Mouse (Mus musculus) embryonic facial prominence, embryonic 12.5 days (tissue): ENCODE data around the gene Rfxank. TPM values are rescaled to one million over a fixed set of nuclear protein-coding genes. Genes with fewer than 3 reads are reported as not detected.

Source experiments
- ATAC-seq: fragments of 200-750 bp; cut with Nextera tagmentation; 2 replicates; pipeline ENCODE4 v1.8.0; 2017; ENCODE audit not compliant: insufficient number of reproducible peaks, insufficient read depth, low FRiP score, low TSS enrichment
- H3K27ac ChIP-seq: fragments of 300-500 bp; sonication (generic); 2 replicates; pipeline ENCODE4 v1.5.1; 2016; ENCODE audit warnings: mild to moderate bottlenecking
- H3K27me3 ChIP-seq: fragments of 300-500 bp; sonication (generic); 2 replicates; pipeline ENCODE4 v1.6.1; 2016; ENCODE audit warnings: mild to moderate bottlenecking, moderate library complexity
- H3K36me3 ChIP-seq: fragments of 300-500 bp; sonication (generic); 2 replicates; pipeline ENCODE4 v1.6.1; 2016; ENCODE audit warnings: mild to moderate bottlenecking
- H3K4me1 ChIP-seq: fragments of 300-500 bp; sonication (generic); 2 replicates; pipeline ENCODE4 v1.6.1; 2016
- H3K4me2 ChIP-seq: fragments of 300-500 bp; sonication (generic); replicated peaks from 2 replicates; pipeline ENCODE4 v1.6.1; 2016; ENCODE audit warnings: mild to moderate bottlenecking, moderate library complexity
- H3K4me3 ChIP-seq: fragments of 300-500 bp; sonication (generic); 2 replicates; pipeline ENCODE4 v1.5.1; 2016; ENCODE audit warnings: mild to moderate bottlenecking
- H3K9ac ChIP-seq: fragments of 300-500 bp; sonication (generic); 2 replicates; pipeline ENCODE4 v1.6.1; 2016; ENCODE audit warnings: mild to moderate bottlenecking, moderate library complexity
- H3K9me3 ChIP-seq: fragments of 300-500 bp; sonication (generic); 2 replicates; pipeline ENCODE4 v1.6.1; 2016; ENCODE audit warnings: mild to moderate bottlenecking, moderate library complexity
- WGBS: fragments of 180-500 bp; shearing (Covaris S2); methylation state at CpG from one replicate; pipeline ENCODE4 v1.1.7; 2016; 5-methylcytosine and 5-hydroxymethylcytosine counted together
- polyA plus RNA-seq: library from polyadenylated mRNA; unstranded; fragments of >200 nt; fragmentation: Nextera tagmentation; extraction: Ambion mirVana; gene quantifications from 2 replicates; pipeline ENCODE4 v1.2.1, GENCODE M21; 2016

The Rfxank gene
- polyA plus RNA-seq, 1 experiment from 2014 or later: 25.8 TPM

DNA sequence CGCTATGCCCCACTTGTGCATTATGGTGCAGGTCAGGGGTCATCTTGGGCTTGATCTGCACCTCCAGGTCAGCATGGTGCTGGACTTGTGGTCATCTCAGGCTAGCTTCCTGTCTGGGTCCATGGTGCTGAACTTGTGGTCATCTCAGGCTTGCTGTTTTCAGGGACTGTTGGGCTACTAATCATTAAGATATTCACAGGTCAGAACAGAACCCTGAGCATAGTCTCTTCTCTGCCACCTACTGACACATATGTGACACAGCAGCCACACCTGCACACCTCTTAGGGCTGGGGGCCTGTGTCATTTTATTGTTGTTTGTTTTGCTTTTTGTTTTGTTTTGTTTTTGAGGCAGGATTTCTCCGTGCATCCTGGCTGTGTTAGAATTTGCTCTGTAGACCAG is 16.1 kb downstream of the Rfxank start:
- H3K27ac ChIP-seq: no peak overlapping the region
- WGBS: 58% methylated on average over 2 of the region's 2 CpGs
- peaks cover 3% of the 10 kb centered on the region; the same call in 1 of the 2 replicates for H3K4me1 ChIP-seq
- no peak overlapping the region for H3K4me3 ChIP-seq
- no peak overlapping the region for H3K9ac ChIP-seq
- H3K9me3 ChIP-seq: no peaks in the 10 kb centered on the region
- peaks cover 32% of the 10 kb centered on the region for H3K27me3 ChIP-seq
- ATAC-seq: no peak
- no peaks in the 10 kb centered on the region for H3K36me3 ChIP-seq
- no peak overlapping the region for H3K4me2 ChIP-seq

DNA sequence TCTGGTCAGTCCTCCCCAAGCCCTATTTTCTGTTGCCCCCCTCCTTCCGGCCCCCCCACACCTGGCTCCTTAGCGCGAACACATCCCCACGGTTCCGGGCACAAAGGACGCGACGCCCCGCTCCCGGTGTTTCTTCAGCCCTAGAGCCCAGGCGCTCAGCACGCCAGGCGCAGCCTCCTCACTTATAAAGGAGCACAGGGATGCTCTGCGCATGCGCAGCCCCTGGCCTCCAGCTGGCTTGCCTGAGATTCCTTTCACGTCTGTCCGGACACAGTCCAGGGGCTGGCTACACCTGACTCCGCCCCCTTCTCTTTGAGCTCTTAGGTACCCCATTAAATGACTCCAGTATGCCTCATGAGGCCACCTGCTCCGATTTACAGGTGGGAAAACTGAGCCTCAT is 18.3 kb downstream of the Rfxank start, which contains the start of gene Ncan:
TSS of gene Ncan (minus strand) at position 207 of the 400 bp plus-strand sequence.
- no peak within 1 kb of the TSS for H3K27ac ChIP-seq
- H3K4me2 ChIP-seq: peak within 1 kb of the TSS; percentile 49
- peak; percentile 68; the same call in 1 of the 2 replicates for ATAC-seq
- H3K36me3 ChIP-seq: no peaks in the 10 kb centered on the region
- peaks cover 54% of the 10 kb centered on the region for H3K27me3 ChIP-seq
- no peaks in the 10 kb centered on the region for H3K9me3 ChIP-seq
- peak within 1 kb of the TSS; percentile 40 for H3K9ac ChIP-seq
- WGBS: 2% methylated on average over 19 of the region's 19 CpGs
- H3K4me3 ChIP-seq: peak within 1 kb of the TSS; percentile 25
- peaks cover 3% of the 10 kb centered on the region; the same call in 1 of the 2 replicates for H3K4me1 ChIP-seq

DNA sequence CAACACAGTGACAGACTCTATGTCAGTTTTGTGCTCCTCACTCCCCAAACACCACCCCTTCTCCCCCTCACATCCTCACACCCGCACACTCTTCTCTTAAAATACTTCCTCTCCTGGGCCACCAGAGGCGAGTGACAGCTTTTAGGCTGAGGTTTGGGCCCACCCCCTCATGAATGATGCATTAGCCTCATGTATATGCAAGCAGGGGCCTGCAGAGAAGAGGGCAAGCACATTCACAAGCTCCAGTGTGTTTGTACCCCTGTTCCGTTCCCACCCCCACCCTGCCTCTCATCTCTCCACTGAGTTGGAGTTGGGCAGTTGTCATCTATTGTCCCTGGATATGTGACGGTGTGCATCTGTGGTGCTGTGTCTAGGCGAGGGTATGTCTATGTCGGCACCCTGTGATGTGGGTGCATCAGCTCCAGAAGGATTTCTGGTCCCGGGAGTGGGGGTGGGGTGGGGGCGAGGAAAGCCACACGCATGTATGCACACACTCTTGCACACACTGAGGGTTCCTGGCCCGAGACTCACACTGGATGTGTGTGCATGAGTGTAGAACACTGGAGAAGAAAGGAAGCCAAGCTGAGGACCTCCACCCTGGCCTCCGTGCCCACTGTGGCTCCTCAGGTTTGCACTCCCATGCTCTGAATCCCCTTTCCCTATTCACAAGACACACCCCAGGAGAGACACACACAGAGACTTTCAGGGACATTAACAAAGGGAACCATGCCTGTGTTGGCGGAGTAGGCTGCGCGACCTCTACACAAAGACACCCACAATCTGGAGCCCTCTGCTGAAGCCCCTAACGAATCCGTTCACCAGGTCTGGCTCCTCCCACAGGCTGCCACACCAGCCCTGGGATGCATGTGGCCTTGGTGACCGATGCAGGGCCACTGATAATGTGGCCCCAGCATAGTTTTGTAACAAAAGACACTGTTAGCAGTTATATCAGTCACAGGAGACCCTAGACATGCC is 19.9 kb downstream of the Rfxank start:
- WGBS: 10% methylated on average over 17 of the region's 17 CpGs
- Histone ChIP-seq H3K27me3 (peaks cover 69% of the 10 kb centered on the region), H3K36me3 (no peaks in the 10 kb centered on the region), H3K4me2 (peak overlapping the region; percentile 49; the same call in 1 of the 2 replicates), H3K4me3 (peak overlapping the region; percentile 9; the same call in 1 of the 2 replicates), H3K9me3 (no peaks in the 10 kb centered on the region), H3K4me1 (peaks cover 3% of the 10 kb centered on the region; the same call in 1 of the 2 replicates), H3K27ac (0 out of 2 replicates have a peak overlapping the region, but pooled peaks have one; percentile 11), H3K9ac (no peak overlapping the region)
- no peak for ATAC-seq

DNA sequence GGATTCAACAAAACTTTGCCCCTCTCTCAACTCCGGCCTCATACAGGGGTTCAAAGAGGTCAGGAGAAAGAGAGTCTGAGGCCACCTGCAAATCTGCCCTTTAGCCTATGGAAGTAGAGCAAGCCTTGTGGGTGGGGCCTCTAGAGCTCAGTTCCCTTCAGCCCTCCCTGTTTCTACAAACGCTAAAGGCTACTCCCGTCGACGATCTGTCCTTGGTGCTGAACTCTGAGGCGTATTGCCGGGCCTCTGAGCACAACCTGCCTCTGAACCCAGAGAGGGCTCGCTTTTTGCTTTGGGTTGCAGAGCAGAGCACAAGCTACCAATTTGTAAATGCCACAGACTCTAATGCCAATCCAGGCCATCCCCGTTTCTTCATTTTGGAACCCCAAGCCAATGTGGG is 21.3 kb downstream of the Rfxank start:
- H3K4me2 ChIP-seq: no peak overlapping the region
- H3K9ac ChIP-seq: no peak overlapping the region
- no peak overlapping the region for H3K27ac ChIP-seq
- WGBS: 5% methylated on average over 9 of the region's 9 CpGs
- no peak for ATAC-seq
- no peaks in the 10 kb centered on the region for H3K36me3 ChIP-seq
- H3K27me3 ChIP-seq: peaks cover 83% of the 10 kb centered on the region
- no peak overlapping the region for H3K4me3 ChIP-seq
- no peaks in the 10 kb centered on the region for H3K9me3 ChIP-seq
- peaks cover 3% of the 10 kb centered on the region; the same call in 1 of the 2 replicates for H3K4me1 ChIP-seq

DNA sequence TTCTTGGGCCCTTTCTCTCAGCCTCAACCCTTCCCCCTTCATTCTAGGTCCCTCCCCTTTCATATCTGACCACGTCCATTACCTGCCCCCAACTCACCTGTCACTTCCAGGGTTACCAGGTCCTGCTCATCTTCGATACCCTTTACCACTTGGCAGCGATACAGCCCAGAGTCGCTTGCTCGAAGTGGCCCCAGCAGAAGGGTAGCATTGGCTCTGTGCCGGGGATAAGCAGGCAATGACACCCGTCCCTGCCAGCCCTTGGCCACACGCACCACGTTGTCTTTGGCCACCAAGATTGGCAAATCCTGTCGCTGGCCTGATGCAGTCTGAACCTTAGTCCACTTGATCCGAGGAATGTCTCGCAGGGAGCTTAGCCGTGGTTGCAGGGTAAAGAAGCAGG is 24.1 kb downstream of the Rfxank start:
- Histone ChIP-seq H3K36me3 (no peaks in the 10 kb centered on the region), H3K4me1 (peaks cover 6% of the 10 kb centered on the region; the same call in 1 of the 2 replicates), H3K4me2 (no peak overlapping the region), H3K9ac (no peak overlapping the region), H3K27ac (no peak overlapping the region), H3K27me3 (peaks cover 99% of the 10 kb centered on the region), H3K4me3 (no peak overlapping the region), H3K9me3 (no peaks in the 10 kb centered on the region)
- ATAC-seq: no peak
- 69% methylated on average over 13 of the region's 13 CpGs for WGBS

DNA sequence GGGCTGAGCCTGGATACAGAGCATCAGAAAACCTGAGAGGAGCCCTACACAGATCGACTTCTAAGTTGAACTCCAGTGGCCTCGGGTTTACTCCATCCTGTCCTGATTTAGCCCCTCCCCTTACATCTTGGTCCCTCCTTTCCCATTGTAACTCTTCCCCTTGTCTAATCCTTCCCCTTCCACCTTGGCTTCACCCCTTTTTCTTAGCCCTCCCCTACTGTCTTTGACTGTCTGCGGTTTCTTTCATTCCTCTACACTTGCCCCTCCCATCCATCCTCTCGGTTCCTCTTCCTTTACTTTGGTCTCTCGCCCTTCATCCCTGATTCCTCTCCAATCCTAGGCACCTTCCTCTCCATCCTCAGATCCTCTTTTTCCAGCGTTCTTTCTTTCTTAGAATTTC is 24.5 kb downstream of the Rfxank start:
- Histone ChIP-seq H3K9me3 (no peaks in the 10 kb centered on the region), H3K36me3 (no peaks in the 10 kb centered on the region), H3K9ac (no peak overlapping the region), H3K27ac (no peak overlapping the region), H3K4me1 (peaks cover 6% of the 10 kb centered on the region; the same call in 1 of the 2 replicates), H3K4me2 (no peak overlapping the region), H3K4me3 (no peak overlapping the region), H3K27me3 (peaks cover 99% of the 10 kb centered on the region)
- WGBS: 20% methylated on average over 6 of the region's 6 CpGs
- no peak for ATAC-seq

DNA sequence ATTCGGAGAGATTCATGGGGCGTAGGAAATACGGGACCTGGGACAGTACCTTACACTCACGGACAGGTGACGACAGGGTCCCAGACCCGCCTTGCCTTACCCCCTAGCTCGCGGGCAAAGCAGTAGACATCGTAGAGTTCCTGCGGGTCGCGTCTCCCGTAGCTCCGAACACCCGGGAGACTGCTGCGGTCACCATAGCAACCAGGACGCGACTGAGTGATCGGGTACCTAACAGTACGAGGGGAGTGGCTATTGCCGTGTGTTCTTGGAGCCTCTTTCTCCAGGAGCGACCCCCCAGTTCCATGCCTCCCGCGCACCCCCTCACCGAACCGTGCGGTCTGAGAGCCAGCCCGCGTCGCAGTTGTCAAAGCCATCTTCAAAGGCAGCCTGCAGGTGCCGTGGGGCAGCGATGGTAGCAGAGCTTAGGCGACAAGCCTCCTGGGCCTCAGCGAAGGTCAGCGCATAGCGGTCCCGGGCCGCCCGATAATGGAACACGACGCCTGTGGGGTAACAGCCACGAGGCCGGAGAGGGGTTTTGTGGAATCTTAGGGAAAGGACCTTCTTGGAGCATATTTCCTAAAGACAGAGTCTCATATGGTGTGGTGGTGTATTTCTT is 26.4 kb downstream of the Rfxank start:
- H3K9ac ChIP-seq: no peak overlapping the region
- WGBS: 7% methylated on average over 43 of the region's 43 CpGs
- no peaks in the 10 kb centered on the region for H3K36me3 ChIP-seq
- no peak overlapping the region for H3K4me3 ChIP-seq
- peaks cover 92% of the 10 kb centered on the region for H3K27me3 ChIP-seq
- ATAC-seq: no peak
- H3K4me2 ChIP-seq: no peak overlapping the region
- H3K4me1 ChIP-seq: peaks cover 6% of the 10 kb centered on the region; the same call in 1 of the 2 replicates
- 0 out of 2 replicates have a peak, but pooled peaks cover 3% of the 10 kb centered on the region for H3K9me3 ChIP-seq
- H3K27ac ChIP-seq: no peak overlapping the region

DNA sequence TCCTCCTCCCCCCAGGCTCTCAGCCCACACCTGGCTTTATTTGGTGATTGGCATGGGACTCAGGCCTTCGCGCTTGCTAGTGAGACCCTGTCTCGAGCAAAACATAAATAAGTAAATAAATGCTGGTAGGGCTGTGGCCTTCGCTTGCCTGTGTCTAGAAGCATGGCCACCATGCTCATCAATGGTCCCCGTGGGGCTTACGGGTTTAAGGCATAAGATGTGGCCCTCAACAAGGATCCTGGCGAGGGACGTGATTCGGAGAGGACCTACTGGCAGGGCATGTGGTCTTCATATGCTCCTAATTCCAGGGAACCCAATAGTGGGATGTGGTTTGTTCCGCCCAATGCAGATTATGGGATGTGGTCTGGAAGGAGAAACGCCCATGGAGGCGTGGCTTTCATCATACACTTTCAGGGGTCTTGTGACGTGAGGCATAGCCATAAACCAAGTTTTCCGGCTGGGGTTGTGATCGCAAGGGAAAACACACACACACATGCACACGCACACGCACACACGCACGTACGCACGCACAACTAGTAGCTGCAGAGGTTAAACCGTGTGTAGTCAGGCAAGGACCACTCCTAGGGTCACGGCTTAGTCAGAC is 27.7 kb downstream of the Rfxank start:
- no peak for ATAC-seq

DNA sequence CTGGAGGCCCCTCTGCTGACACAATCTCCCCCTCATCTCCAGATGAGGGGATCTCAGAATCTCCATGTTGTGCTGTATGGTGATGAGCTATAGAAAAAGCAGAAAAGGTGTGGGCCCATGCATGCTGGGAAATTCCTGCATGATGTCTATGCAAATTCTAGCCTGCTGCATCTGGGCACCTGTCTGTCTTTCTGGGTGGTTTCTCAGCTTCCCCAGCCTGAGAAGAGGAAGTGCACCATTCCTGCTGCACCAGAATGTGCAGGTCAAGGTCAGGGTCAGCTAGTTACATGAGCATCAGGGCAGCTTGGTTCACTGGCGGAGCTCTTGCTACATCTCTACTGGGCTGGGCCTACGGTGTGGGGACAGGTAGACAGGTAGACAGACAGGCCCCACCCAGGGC is 28.5 kb downstream of the Rfxank start:
- peaks cover 75% of the 10 kb centered on the region for H3K27me3 ChIP-seq
- 80% methylated on average over 2 of the region's 2 CpGs for WGBS
- ATAC-seq: no peak

More for the DNA sequence above, 27.7 kb downstream of the Rfxank start:
- no peaks in the 10 kb centered on the region for H3K36me3 ChIP-seq
- H3K4me3 ChIP-seq: peak overlapping the region; percentile 16
- peaks cover 84% of the 10 kb centered on the region for H3K27me3 ChIP-seq
- H3K4me2 ChIP-seq: no peak overlapping the region
- peaks cover 6% of the 10 kb centered on the region; the same call in 1 of the 2 replicates for H3K4me1 ChIP-seq
- H3K9me3 ChIP-seq: 0 out of 2 replicates have a peak, but pooled peaks cover 3% of the 10 kb centered on the region
- WGBS: 47% methylated on average over 23 of the region's 23 CpGs
- H3K27ac ChIP-seq: no peak overlapping the region
- H3K9ac ChIP-seq: no peak overlapping the region

DNA sequence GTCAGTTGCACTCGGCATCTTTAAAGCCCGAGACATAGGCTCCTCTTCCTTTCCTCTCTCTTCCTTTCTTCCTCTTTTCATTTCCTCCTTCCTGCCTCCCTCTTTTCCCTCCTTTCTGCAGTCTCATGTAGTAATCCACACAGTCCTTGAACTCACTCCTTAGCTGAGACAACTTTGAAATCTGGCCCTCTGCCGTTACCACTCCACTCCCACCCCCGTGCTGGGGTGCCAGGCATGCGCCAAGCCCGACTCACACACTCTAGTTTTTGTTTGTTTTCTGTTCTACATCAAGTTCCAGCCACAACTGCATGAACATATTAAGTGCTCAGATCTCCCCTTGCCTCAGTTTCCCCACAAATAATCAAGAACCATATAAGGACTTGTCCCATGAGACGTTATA is 34.0 kb downstream of the Rfxank start:
- 80% methylated on average over 7 of the region's 7 CpGs for WGBS

More for the DNA sequence above, 28.5 kb downstream of the Rfxank start:
- Histone ChIP-seq H3K4me2 (no peak overlapping the region), H3K36me3 (no peaks in the 10 kb centered on the region), H3K27ac (no peak overlapping the region), H3K9me3 (0 out of 2 replicates have a peak, but pooled peaks cover 3% of the 10 kb centered on the region), H3K9ac (no peak overlapping the region), H3K4me1 (peaks cover 6% of the 10 kb centered on the region; the same call in 1 of the 2 replicates), H3K4me3 (no peak overlapping the region)

DNA sequence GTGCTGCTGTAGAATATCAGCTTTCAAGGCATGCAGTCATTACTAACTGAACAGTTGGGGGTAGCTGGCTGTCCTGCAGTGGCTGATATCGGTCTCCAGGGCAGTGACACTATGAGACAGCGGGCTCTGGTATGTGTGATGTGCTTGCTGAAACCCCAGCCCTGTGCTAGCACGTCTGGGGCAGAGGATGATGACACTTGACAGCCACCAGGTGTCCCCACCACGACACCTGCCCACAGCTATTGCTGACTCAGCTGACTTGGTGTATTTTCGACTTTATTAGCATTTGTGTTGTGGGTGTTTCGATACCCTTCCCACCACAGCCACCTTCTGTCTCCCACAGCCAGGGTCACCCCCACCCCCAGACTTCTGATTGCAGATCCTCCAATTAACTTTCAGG is 34.4 kb downstream of the Rfxank start:
- no peak for ATAC-seq
- no peak overlapping the region for H3K4me3 ChIP-seq
- H3K4me1 ChIP-seq: no peaks in the 10 kb centered on the region
- no peak overlapping the region for H3K4me2 ChIP-seq
- no peak overlapping the region for H3K27ac ChIP-seq
- WGBS: 23% methylated on average over 6 of the region's 6 CpGs
- H3K9me3 ChIP-seq: 0 out of 2 replicates have a peak, but pooled peaks cover 3% of the 10 kb centered on the region
- no peak overlapping the region for H3K9ac ChIP-seq
- H3K27me3 ChIP-seq: peaks cover 17% of the 10 kb centered on the region
- no peaks in the 10 kb centered on the region for H3K36me3 ChIP-seq

More for the DNA sequence above, 34.0 kb downstream of the Rfxank start:
- Histone ChIP-seq H3K4me1 (no peaks in the 10 kb centered on the region), H3K9ac (no peak overlapping the region), H3K4me3 (no peak overlapping the region), H3K27ac (no peak overlapping the region), H3K27me3 (peaks cover 21% of the 10 kb centered on the region), H3K36me3 (no peaks in the 10 kb centered on the region), H3K4me2 (no peak overlapping the region), H3K9me3 (0 out of 2 replicates have a peak, but pooled peaks cover 3% of the 10 kb centered on the region)
- ATAC-seq: no peak
